Mouse (Mus musculus) E14TG2a.4 (cell line): ENCODE measurements at regions not wholly inside any gene's neighbourhood (a gene's known extent, or its start where the extent isn't known, plus 50 kb on each side); places are given as distances from the start of the nearest gene placed in this dataset.

Experiments used
- CTCF ChIP-seq: conservative IDR thresholded peaks from 2 replicates; pipeline ENCODE4 v1.5.1; 2014; ENCODE audit warnings: low read length
- NANOG ChIP-seq: IDR thresholded peaks from 2 replicates; pipeline ENCODE4 v1.6.1; 2014; ENCODE audit warnings: borderline replicate concordance, low read length, mixed read lengths
- POU5F1 ChIP-seq: IDR thresholded peaks from 2 replicates; pipeline ENCODE4 v1.6.1; 2014; ENCODE audit warnings: low read length, borderline replicate concordance

- TF ChIP-seq CTCF, result no peak
- no peak for TF ChIP-seq NANOG
- TF ChIP-seq POU5F1, result no peak
These were observed 124.8 kb upstream of the Acvr2a start for GRCm38 (mm10) chr2:48689098-48689497.
